Mouse (Mus musculus): ENCODE measurements around the gene Tgm2.

Gene Tgm2

GRCm38 (mm10) chr2:158106947-158107587 lies 39.2 kb downstream of the Tgm2 start:
- peak; percentile 83 for DNase-seq

GRCm38 (mm10) chr2:158105605-158106004 lies 40.6 kb downstream of the Tgm2 start:
- DNase-seq = no peak

- peak; percentile 76 for DNase-seq
Observed at GRCm38 (mm10) chr2:158104966-158105365, 41.3 kb downstream of the Tgm2 start.

- DNase-seq = no peak
Observed at GRCm38 (mm10) chr2:158101768-158102167, 44.5 kb downstream of the Tgm2 start.

GRCm38 (mm10) chr2:158099537-158099936 lies 46.7 kb downstream of the Tgm2 start:
- DNase-seq = no peak

DNA sequence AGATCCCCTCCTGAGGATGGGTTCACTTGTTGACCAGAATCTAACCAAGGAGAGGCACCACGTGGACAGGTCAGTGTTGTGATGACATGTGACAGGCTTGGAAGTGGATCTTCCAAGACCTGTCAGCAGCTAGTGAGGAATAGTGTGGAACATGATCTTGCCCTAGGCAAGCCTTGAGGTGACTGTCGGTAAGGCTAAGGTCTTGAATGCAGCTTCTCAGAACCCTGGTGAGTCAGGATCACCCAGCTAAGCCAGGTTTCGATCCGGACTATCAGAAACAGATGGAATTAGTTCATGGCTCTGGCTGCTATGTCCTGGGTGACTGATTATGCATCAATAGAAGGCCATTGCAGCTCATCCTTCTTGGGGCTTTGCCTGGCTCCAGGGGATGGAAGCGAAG lies 47.5 kb downstream of the Tgm2 start:
- DNase-seq = no peak

DNA sequence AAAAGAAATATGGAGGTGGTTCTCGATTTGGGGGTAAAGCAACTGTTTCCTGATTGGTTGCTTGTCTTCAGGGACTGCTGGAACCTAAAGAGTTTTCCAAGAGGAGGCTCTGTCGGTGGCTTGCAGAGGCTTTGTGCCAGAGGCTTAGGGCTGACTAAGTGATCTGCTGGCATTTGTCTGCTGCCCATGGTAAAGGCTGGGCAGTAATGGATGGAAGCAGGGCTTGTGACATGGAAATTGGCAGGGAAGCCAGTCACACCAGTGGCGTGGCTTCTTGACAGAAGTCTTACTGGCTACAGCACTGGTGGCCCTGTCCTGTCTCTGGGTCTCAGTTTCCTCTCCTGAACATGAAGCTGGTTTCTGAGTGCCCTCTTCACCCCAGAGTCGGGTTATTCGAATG lies 49.2 kb downstream of the Tgm2 start:
- DNase-seq = no peak

GRCm38 (mm10) chr2:158094846-158095245 lies 51.4 kb downstream of the Tgm2 start:
- DNase-seq = no peak

DNA sequence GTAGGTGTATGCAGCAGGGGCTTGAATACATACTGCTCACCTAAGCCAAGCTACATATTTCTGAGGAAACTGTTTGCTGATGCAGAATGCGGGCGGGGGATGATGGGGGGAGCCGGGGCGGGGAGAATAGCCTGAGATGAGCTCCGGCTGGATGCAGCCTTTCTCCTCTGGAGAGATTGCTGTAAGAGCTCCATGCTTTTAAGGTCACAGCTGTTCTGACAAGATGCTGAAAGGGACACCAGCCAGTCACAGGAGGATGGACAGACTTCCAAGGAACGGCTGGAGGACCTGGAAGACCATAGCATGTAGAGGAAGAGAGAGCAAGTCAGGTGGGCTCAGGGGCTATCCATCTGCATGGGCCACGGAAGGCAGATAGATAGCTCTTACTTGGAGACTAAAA lies 51.9 kb downstream of the Tgm2 start:
- no peak for DNase-seq

- no peak for DNase-seq
Observed at GRCm38 (mm10) chr2:158093345-158093744, 52.9 kb downstream of the Tgm2 start.

DNA sequence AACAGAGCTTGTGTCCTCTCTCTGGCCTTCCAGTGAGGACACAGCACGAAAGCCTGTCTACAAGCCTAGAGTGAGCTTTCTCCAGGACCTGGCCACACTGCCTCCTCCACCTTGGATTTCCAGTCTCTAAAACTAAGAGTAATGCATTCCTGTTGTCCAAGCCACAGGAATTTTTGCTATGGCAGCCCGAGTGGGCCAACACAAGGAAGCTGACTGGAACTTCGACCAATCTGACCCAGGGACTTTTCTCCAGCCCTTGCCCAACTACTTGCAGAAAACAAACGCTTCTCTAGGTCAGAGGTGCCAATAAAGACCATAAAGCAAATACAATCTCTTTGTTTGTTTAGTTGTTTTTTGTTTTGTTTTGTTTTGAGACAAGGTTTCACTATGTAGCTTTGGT lies 56.1 kb downstream of the Tgm2 start:
- DNase-seq = no peak

DNA sequence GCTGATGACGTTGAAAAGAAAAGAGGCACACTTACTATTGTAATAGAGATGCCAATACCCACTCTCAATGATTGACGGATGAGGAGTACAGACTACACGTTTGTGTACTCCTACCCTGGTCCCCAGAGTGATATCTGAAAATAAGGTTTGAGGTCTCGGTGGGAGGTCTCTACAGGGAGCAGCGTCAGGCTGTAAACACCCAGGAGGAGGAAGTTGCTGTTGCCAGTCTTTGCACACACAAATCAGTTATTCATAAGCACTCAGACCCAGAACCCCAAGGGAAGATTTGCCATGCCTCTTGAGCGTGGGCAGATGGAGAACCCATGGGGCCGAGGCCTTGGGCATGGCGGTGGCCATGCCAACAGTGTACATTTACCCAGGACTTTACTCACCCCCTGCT lies 61.8 kb downstream of the Tgm2 start:
- no peak for DNase-seq

DNA sequence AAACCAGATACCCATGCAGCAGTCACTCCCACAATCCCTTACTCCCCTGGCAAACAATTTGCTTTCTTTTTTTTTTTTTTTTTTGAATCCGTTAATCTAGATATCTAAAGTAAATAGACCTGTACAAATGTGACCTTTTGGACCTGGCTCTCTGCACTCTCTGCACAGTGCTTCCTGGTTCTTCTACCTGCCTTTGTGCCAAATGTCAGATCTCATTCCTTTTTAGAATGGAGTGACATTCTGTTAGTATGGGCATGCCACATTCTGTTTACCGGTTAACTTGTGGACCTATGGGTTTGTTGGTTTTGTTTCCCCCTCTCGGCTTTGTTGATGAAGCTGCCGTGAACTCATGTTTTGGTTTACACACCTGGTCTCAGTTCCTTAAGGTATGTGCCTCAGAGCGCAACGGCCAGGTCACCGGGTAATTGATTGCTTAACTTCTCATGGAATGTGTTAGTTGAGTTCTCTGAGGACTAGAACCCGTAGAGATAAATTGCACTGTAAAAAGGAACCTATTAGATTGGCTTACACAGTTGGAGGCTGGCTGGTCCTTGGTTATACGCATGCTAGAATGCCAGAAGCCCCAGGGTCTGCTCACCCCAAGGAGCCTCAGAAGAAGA lies 65.5 kb downstream of the Tgm2 start:
- peak; percentile 75 for DNase-seq

DNA sequence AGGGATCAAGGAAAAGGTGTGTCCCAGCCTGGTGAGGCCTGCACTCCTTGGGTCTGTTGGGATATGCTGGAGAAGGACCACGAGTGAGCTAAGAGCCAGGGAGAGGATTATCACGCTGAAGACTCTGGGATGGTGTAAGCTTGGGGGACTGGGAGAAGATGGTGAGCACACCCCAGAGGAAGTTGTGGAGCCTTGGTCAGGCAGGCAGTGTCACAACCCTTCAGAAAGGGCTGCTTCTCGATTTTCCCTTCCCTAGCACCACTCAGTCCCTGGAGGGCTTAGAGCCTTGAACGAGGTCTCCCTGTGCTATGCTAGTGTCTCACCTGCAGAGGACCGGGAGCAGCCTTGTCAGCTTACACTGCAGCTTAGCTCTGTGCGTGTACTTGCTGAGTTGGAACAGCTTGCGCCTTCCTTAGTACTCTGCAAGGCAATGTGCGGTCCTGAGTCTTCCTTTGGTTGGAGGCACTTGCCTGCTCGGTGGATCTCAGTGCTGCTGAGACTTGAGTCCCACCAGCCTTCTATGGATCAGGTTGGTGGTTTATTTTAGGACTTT lies 66.3 kb downstream of the Tgm2 start:
- peak; percentile 49 for DNase-seq

DNA sequence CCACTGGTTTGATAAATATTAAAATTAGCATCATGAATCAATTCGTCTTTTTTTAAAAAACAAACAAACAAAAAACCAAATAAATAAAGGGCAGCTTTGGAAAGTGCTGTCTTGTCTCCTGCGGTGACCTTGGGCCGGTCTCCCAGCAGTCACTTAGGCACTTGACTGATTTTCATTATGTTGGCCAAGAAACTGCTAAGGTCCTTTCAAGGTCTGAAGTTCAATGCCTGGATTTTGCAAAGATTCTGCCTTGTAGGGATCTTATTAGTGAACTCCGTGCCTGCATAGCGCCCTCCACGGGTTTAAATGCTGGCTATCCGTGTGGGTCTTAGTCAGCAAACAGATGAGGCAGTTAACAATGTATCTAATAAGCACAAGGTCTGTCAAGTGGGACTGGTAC lies 67.3 kb downstream of the Tgm2 start:
- DNase-seq = peak; percentile 91

DNA sequence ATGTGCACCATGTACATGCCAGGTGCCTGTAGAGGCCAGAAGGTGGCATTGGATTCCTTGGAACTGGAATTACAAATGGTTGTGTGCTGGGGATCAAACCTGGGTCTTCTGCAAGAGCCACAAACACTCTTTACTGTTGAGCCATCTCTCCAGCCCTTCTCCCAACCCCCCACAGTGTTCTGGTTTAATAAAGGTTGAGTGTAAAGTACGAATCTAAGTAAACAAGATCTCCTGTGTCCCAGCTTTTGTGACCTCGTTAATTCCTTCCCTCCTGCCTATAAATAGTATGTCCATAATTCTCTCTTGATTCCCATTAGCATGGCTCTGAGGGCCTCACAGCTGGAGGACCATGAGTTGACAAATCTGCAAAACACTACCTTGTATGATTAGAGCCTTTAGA lies 68.3 kb downstream of the Tgm2 start:
- DNase-seq = peak; percentile 29

GRCm38 (mm10) chr2:158076690-158077089 lies 69.5 kb downstream of the Tgm2 start:
- peak; percentile 16 for DNase-seq

DNA sequence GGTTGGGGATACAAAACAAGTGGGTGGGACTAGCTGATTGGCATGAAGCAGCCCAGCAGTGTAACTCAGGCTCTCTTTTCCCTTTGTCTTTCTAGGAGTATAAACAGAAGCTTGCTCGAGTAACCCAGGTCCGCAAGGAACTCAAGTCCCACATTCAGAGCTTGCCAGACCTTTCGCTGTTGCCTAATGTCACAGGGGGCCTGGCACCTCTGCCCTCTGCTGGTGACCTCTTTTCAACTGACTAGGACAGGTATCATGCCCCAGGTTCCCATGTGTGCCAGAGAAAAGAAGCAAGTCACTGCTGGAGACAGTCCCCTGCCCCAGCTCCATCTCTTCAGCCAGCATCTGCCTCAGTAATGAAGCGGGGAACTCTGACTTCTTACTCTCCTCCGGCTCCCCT lies 71.4 kb downstream of the Tgm2 start:
- DNase-seq = no peak

- no peak for DNase-seq
Observed at GRCm38 (mm10) chr2:158071633-158071995, 74.6 kb downstream of the Tgm2 start.

DNA sequence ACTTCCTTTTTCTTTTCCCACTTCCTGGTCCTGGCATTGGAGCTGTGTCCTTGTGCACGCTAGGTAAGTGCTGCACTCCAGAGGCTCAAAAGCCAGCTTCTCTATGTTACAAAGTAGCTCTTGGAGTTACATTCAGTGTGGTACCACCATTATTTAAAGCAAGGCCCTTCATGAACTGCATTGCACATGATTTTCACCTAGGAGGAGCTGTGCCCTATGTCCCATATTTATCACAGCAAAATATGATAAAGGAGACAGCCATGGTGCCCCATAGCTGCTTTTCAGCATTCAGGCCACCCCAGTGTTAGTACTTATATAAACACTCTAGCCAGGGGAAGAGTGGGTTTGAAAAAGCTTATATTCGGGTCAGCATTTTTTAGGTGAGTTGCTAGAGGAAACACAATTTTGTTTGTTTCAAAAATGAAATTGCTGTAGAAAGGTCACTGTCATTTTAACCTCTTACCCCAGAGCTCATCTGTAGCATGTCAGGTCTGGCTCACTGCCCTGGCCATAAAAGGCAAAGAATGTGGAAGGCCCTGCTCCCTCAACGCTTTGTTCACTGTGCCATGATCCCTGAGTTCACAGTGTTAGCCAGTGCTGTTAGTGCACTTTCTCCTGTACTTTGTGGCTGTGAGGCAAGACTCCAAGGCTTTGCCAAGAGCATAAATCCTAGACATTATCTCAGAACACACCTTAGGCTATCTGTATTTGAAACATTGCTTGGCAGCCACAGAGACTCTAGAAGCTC lies 75.2 kb downstream of the Tgm2 start:
- peak; percentile 84 for DNase-seq

GRCm38 (mm10) chr2:158068444-158068971 lies 77.7 kb downstream of the Tgm2 start:
- no peak for DNase-seq

DNA sequence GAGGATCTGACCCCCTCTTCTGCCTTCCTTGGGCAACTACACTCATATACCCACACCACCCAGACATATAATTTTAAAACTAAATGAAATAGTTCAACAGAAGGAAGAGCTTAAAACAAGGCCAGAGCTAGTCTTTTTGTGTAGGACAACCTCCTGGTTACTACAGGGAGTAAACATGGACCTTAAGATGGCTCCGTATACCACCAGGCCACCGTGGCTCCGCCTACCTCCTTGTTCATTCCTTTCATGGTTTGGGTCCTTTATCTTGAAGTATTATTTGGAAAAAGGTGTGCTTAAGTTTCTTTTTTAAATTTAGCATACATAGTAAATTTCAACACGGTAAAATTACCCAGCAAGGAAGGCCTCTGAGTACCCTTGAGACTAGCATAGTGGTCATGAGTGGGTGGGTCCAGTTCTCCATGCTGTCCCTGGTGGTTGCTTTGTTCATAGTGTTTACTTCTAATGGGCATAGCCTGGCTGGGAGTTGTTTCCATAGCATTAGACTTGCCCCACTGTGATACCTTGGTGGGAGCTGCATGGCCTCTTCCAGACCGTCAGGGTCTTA lies 78.9 kb downstream of the Tgm2 start:
- no peak for DNase-seq

DNA sequence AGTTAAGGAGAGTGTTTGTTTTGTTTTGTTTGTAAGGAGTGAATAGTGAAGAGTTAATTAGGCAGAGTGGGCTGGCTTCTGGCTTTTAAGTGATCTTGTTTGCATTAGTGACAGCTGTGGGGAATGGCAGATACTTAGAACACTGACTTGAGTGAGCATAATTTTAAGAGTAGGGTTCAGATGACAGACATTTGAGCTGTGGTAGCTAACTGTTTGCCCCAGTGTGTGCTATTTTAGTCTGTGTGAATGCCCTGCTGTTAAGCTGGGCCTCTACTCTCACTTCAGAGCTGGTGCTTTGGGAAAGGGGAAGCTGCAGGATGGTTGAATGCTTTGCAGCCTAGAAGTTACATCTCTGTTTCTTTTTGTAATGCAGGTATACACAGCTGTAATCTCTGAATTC lies 79.8 kb downstream of the Tgm2 start:
- DNase-seq = no peak
